Mouse (Mus musculus): ENCODE data around the gene Gm10197. TPM values are rescaled to one million over a fixed set of nuclear protein-coding genes. Genes with fewer than 3 reads are reported as not detected.

Gm10197 gene
- polyA plus RNA-seq, 1 experiment from 2014 or later = 3.5 TPM

- 0 out of 2 replicates have a peak, but pooled peaks cover 2% of the 10 kb centered on the region for H3K9me3 ChIP-seq (replicated peaks; ENCODE audit: control insufficient read depth, low read length)
- ATAC-seq (replicated peaks; ENCODE audit: extremely low read depth, insufficient read depth, low FRiP score) = no peak
- H3K4me3 ChIP-seq (ENCODE audit: low read length) = no peak overlapping the region
- H3K4me1 ChIP-seq (ENCODE audit: control insufficient read depth, insufficient read depth, low read length) = peaks cover 10% of the 10 kb centered on the region
- H3K36me3 ChIP-seq (ENCODE audit: control insufficient read depth, insufficient read depth) = peaks cover 8% of the 10 kb centered on the region; the same call in 1 of the 2 replicates
- H3K4me2 ChIP-seq (ENCODE audit: low read depth, low read length) = no peak overlapping the region
- H3K9ac ChIP-seq (ENCODE audit: low read length) = no peak overlapping the region
- H3K27ac ChIP-seq (ENCODE audit: low read length) = no peak overlapping the region
- 88% methylated on average over 16 of the region's 16 CpGs for WGBS
- H3K27me3 ChIP-seq (ENCODE audit: control insufficient read depth, insufficient read depth, low read length) = no peaks in the 10 kb centered on the region
Observed at GRCm38 (mm10) chr19:53355065-53355464, 16.5 kb downstream of the Gm10197 start.

- Histone ChIP-seq H3K9ac (ENCODE audit: low read length) (no peak overlapping the region), H3K27ac (ENCODE audit: low read length) (no peak overlapping the region), H3K4me1 (ENCODE audit: control insufficient read depth, insufficient read depth, low read length) (peaks cover 4% of the 10 kb centered on the region), H3K36me3 (ENCODE audit: control insufficient read depth, insufficient read depth) (peaks cover 8% of the 10 kb centered on the region; the same call in 1 of the 2 replicates), H3K4me2 (ENCODE audit: low read depth, low read length) (no peak overlapping the region), H3K27me3 (ENCODE audit: control insufficient read depth, insufficient read depth, low read length) (no peaks in the 10 kb centered on the region), H3K9me3 (replicated peaks; ENCODE audit: control insufficient read depth, low read length) (0 out of 2 replicates have a peak, but pooled peaks cover 2% of the 10 kb centered on the region), H3K4me3 (ENCODE audit: low read length) (no peak overlapping the region)
- ATAC-seq (replicated peaks; ENCODE audit: extremely low read depth, insufficient read depth, low FRiP score) = no peak
- 81% methylated on average over 7 of the region's 7 CpGs for WGBS
Observed at GRCm38 (mm10) chr19:53354271-53355000, 17.1 kb downstream of the Gm10197 start.

DNA sequence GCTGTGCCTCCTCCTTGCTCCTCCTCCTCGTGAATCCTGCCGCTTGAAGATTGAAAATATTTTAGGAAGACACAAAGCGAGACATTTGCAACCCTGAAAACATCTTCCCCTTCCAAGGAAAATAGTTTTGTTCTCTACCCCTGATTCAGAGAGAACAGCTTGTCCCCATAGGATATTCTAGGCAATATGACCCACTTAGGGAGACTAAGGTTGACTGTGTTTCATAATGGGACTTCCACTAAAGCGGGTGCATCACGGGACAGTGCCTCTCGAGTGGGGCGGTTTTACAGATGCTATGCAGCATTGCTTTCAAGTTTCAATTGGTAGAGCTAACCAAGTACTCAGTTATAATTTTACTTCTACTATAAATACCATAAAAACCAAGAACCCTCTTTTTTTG lies 17.7 kb downstream of the Gm10197 start:
- 0 out of 2 replicates have a peak, but pooled peaks cover 2% of the 10 kb centered on the region for H3K9me3 ChIP-seq (replicated peaks; ENCODE audit: control insufficient read depth, low read length)
- H3K4me3 ChIP-seq (ENCODE audit: low read length) = no peak overlapping the region
- no peaks in the 10 kb centered on the region for H3K4me1 ChIP-seq (ENCODE audit: control insufficient read depth, insufficient read depth, low read length)
- no peak overlapping the region for H3K9ac ChIP-seq (ENCODE audit: low read length)
- 85% methylated on average over 7 of the region's 7 CpGs for WGBS
- ATAC-seq (replicated peaks; ENCODE audit: extremely low read depth, insufficient read depth, low FRiP score) = no peak
- no peak overlapping the region for H3K27ac ChIP-seq (ENCODE audit: low read length)
- no peaks in the 10 kb centered on the region for H3K27me3 ChIP-seq (ENCODE audit: control insufficient read depth, insufficient read depth, low read length)
- peaks cover 8% of the 10 kb centered on the region; the same call in 1 of the 2 replicates for H3K36me3 ChIP-seq (ENCODE audit: control insufficient read depth, insufficient read depth)
- no peak overlapping the region for H3K4me2 ChIP-seq (ENCODE audit: low read depth, low read length)

DNA sequence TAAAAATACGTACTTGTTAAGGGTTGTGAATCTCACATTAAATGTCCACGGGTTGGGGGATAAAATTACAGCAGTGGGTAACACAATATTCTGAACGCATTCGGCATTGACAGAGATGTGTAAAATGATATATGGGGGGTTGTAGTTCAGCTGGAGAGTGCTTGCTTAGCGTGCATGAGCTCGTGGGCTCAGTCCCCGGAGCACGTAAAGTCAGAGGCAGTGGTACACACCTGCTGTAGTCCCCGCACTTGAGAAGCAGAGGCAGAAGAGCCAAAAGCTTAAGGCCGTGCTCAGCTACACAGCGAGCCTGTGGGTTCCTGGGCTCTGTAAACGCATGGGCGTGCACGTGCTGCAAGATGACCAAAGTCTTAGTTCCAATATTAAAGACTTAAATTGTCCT lies 25.8 kb downstream of the Gm10197 start:
- H3K36me3 ChIP-seq (ENCODE audit: control insufficient read depth, insufficient read depth) = 0 out of 2 replicates have a peak, but pooled peaks cover 3% of the 10 kb centered on the region
- H3K9ac ChIP-seq (ENCODE audit: low read length) = no peak overlapping the region
- no peak for ATAC-seq (replicated peaks; ENCODE audit: extremely low read depth, insufficient read depth, low FRiP score)
- H3K27ac ChIP-seq (ENCODE audit: low read length) = no peak overlapping the region
- H3K27me3 ChIP-seq (ENCODE audit: control insufficient read depth, insufficient read depth, low read length) = no peaks in the 10 kb centered on the region
- peaks cover 10% of the 10 kb centered on the region for H3K4me1 ChIP-seq (ENCODE audit: control insufficient read depth, insufficient read depth, low read length)
- no peak overlapping the region for H3K4me2 ChIP-seq (ENCODE audit: low read depth, low read length)
- no peak overlapping the region for H3K4me3 ChIP-seq (ENCODE audit: low read length)
- H3K9me3 ChIP-seq (replicated peaks; ENCODE audit: control insufficient read depth, low read length) = no peaks in the 10 kb centered on the region
- WGBS = 87% methylated on average over 14 of the region's 14 CpGs

DNA sequence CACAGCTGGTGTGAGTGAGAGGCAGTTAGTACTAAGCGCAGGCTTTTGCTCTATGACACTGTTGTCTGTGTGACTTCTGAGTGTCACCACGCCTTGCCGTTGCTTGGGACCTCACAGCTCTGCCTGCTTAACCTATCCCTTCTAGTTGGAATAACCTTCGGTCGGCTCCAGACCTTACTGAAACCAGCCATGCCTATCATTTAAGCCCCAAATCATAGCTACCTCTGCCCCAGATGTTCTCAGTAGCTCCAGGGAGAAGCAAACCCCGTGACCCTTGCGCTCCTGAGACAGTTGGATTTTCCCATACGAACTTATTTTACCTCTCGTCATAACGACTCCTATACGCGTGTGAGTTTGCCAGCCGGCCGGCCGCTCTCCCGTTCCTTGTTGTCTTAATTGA lies 27.5 kb downstream of the Gm10197 start:
- no peaks in the 10 kb centered on the region for H3K9me3 ChIP-seq (replicated peaks; ENCODE audit: control insufficient read depth, low read length)
- H3K4me1 ChIP-seq (ENCODE audit: control insufficient read depth, insufficient read depth, low read length) = peaks cover 14% of the 10 kb centered on the region
- no peak overlapping the region for H3K27ac ChIP-seq (ENCODE audit: low read length)
- ATAC-seq (replicated peaks; ENCODE audit: extremely low read depth, insufficient read depth, low FRiP score) = no peak
- WGBS = 91% methylated on average over 16 of the region's 16 CpGs
- no peak overlapping the region for H3K4me3 ChIP-seq (ENCODE audit: low read length)
- 0 out of 2 replicates have a peak, but pooled peaks cover 3% of the 10 kb centered on the region for H3K36me3 ChIP-seq (ENCODE audit: control insufficient read depth, insufficient read depth)
- no peak overlapping the region for H3K9ac ChIP-seq (ENCODE audit: low read length)
- no peaks in the 10 kb centered on the region for H3K27me3 ChIP-seq (ENCODE audit: control insufficient read depth, insufficient read depth, low read length)
- no peak overlapping the region for H3K4me2 ChIP-seq (ENCODE audit: low read depth, low read length)

DNA sequence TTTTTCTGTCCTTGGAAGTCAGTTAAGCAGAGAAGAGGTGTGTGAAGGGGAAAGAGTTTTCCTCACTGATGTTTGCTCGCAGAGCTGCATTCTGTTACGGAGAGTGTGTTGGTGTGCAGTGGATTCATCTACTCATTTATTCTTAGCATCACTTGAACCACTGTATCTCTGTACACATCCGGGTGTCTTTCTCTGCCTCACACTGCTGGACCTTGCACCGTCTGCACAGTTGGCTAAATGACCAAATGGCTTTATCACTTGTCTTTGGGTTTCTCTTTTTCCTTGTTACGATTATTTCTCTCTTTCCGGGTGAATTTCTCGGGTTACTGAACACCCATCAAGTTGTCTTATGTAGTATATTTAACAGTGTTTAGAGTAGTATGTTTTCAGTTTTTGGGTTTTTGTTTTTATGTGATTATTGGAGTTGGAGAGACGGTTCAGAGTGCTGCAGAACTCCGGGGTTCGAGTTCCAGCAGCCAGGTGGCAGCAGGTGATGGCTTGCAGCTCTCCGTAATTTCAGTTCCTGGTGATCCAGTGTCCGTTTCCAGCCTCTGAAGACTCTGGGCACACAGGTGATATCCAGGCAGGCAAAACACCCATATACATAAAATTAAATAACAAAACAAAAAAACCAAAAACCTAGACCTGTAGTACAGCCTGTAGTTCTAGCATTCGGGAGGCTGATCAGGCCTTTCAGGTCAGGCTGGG lies 28.2 kb downstream of the Gm10197 start:
- ATAC-seq (replicated peaks; ENCODE audit: extremely low read depth, insufficient read depth, low FRiP score) = no peak; the same call in 1 of the 2 replicates
- Histone ChIP-seq H3K27ac (ENCODE audit: low read length) (0 out of 2 replicates have a peak overlapping the region, but pooled peaks have one; percentile 4), H3K4me2 (ENCODE audit: low read depth, low read length) (no peak overlapping the region), H3K9me3 (replicated peaks; ENCODE audit: control insufficient read depth, low read length) (no peaks in the 10 kb centered on the region), H3K36me3 (ENCODE audit: control insufficient read depth, insufficient read depth) (0 out of 2 replicates have a peak, but pooled peaks cover 5% of the 10 kb centered on the region), H3K4me3 (ENCODE audit: low read length) (no peak overlapping the region), H3K9ac (ENCODE audit: low read length) (no peak overlapping the region), H3K27me3 (ENCODE audit: control insufficient read depth, insufficient read depth, low read length) (no peaks in the 10 kb centered on the region), H3K4me1 (ENCODE audit: control insufficient read depth, insufficient read depth, low read length) (peaks cover 13% of the 10 kb centered on the region)
- 80% methylated on average over 13 of the region's 13 CpGs for WGBS

DNA sequence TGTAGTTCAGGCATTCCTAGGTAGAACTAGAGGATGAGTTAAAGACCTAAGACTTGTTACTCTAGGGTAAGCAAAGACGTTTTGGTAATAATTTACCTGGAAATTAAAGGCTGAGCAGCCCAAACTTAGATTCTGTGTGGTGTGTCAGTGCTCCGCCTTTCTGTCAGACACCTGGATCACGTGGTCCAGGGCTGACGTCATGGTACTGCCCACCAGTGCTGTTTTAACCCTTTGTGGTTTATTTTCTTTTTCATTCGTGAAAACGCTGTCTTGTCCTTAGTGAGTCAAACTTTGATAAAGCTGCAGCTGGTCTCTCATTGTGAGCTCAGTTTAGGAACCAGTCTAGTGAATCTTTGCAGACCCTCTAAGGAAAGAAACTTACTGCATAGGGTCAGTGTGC lies 31.1 kb downstream of the Gm10197 start:
- no peak overlapping the region for H3K4me3 ChIP-seq (ENCODE audit: low read length)
- no peak overlapping the region for H3K27ac ChIP-seq (ENCODE audit: low read length)
- H3K4me1 ChIP-seq (ENCODE audit: control insufficient read depth, insufficient read depth, low read length) = peaks cover 11% of the 10 kb centered on the region
- H3K4me2 ChIP-seq (ENCODE audit: low read depth, low read length) = peak overlapping the region; percentile 15; the same call in 1 of the 2 replicates
- no peaks in the 10 kb centered on the region for H3K27me3 ChIP-seq (ENCODE audit: control insufficient read depth, insufficient read depth, low read length)
- H3K9me3 ChIP-seq (replicated peaks; ENCODE audit: control insufficient read depth, low read length) = no peaks in the 10 kb centered on the region
- ATAC-seq (replicated peaks; ENCODE audit: extremely low read depth, insufficient read depth, low FRiP score) = no peak
- H3K36me3 ChIP-seq (ENCODE audit: control insufficient read depth, insufficient read depth) = peaks cover 15% of the 10 kb centered on the region
- H3K9ac ChIP-seq (ENCODE audit: low read length) = no peak overlapping the region
- WGBS = 18% methylated on average over 6 of the region's 6 CpGs

GRCm38 (mm10) chr19:53335241-53335640 lies 36.3 kb downstream of the Gm10197 start:
- H3K9me3 ChIP-seq (replicated peaks; ENCODE audit: control insufficient read depth, low read length) = no peaks in the 10 kb centered on the region
- 56% methylated on average over 9 of the region's 9 CpGs for WGBS
- no peak overlapping the region for H3K4me3 ChIP-seq (ENCODE audit: low read length)
- no peak overlapping the region for H3K4me2 ChIP-seq (ENCODE audit: low read depth, low read length)
- H3K9ac ChIP-seq (ENCODE audit: low read length) = no peak overlapping the region
- no peak for ATAC-seq (replicated peaks; ENCODE audit: extremely low read depth, insufficient read depth, low FRiP score)
- H3K36me3 ChIP-seq (ENCODE audit: control insufficient read depth, insufficient read depth) = peaks cover 31% of the 10 kb centered on the region
- H3K27ac ChIP-seq (ENCODE audit: low read length) = no peak overlapping the region
- H3K27me3 ChIP-seq (ENCODE audit: control insufficient read depth, insufficient read depth, low read length) = no peaks in the 10 kb centered on the region
- H3K4me1 ChIP-seq (ENCODE audit: control insufficient read depth, insufficient read depth, low read length) = no peaks in the 10 kb centered on the region; the same call in none of the 2 replicates

GRCm38 (mm10) chr19:53333730-53334129 lies 37.8 kb downstream of the Gm10197 start:
- H3K27ac ChIP-seq (ENCODE audit: low read length) = no peak overlapping the region
- 78% methylated on average over 6 of the region's 6 CpGs for WGBS
- H3K4me2 ChIP-seq (ENCODE audit: low read depth, low read length) = no peak overlapping the region
- no peaks in the 10 kb centered on the region for H3K27me3 ChIP-seq (ENCODE audit: control insufficient read depth, insufficient read depth, low read length)
- H3K4me1 ChIP-seq (ENCODE audit: control insufficient read depth, insufficient read depth, low read length) = no peaks in the 10 kb centered on the region; the same call in 1 of the 2 replicates
- H3K9ac ChIP-seq (ENCODE audit: low read length) = no peak overlapping the region
- peaks cover 30% of the 10 kb centered on the region for H3K36me3 ChIP-seq (ENCODE audit: control insufficient read depth, insufficient read depth)
- no peak overlapping the region for H3K4me3 ChIP-seq (ENCODE audit: low read length)
- H3K9me3 ChIP-seq (replicated peaks; ENCODE audit: control insufficient read depth, low read length) = no peaks in the 10 kb centered on the region
- ATAC-seq (replicated peaks; ENCODE audit: extremely low read depth, insufficient read depth, low FRiP score) = no peak
